Mouse (Mus musculus) spleen, postnatal 36 days (tissue): ENCODE results near the gene Macrod2.

ENCODE experiments used
- DNase-seq, 2 experiments: peaks; one replicate each; pipeline ENCODE4 v3.0.0; 2022; ENCODE audit warnings: low spot score in 2 of 2, mixed read lengths in 1 of 2

Macrod2 gene

GRCm38 (mm10) chr2:140395179-140395578 lies at the start of gene Macrod2:
Gene Macrod2 (plus strand): TSS chr2:140395309.
- DNase-seq = peak; percentile 83 to 87

DNA sequence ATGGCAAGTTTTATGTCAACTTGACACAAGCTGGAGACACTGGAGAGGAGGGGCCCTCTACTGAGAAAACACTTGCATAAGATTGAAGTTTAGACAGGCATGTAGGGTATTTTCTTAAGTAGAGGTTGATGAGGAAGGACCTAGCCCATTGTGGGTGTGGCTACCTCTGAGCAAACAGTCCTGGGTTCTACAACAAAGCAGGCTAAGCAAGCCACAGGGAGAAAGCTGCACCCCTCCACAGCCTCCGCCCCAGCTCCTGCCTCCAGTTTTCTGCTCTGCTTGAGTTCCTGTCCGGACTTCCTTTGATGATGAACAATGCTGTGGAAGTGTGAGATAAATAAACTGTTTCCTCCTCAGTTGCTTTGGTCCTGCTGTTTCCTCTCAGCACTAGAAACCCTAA lies 35.2 kb upstream of the Macrod2 start:
- no peak for DNase-seq

DNA sequence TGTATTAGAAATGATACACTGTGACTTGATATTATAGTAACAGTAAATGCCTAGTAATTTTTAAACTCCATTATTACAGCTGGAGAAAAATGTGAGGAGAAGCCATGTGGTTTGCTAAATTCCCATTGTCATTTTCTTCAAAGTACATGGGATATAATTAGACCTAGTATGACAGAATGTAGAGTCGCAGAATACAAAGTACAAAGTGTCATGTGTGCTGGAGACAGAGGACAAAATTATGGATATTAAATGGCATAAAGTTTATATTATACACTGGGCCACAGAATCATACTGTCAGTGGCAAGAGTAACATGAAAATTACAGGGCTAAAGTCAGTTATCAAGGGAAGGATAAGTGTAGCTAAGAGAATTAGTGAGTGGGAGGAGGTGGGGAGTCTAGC lies 30.3 kb upstream of the Macrod2 start:
- no peak for DNase-seq

DNA sequence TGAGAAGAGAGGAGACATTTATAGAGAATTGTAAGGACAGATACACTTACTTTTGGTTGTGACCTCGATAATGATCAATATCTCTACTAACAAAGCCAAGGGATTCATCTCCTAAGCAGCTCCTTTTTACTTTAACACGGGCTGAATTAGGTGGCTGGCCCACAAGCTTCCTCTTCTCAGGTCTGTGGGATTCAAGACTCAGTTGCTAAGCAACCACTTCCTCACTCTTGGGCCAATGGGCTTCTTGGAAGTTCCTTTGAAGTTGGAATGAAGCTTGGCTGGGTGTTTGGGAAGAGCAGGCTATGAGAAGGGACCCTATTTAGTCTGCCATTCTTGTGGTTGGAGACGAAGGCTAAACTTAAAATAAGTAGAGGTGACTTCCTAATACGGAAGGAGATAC lies 5.6 kb upstream of the Macrod2 start, which contains the start of gene Sel1l2:
Sel1l2 (minus strand) TSS at position 182 of the 400 bp plus-strand sequence.
- DNase-seq = no peak

DNA sequence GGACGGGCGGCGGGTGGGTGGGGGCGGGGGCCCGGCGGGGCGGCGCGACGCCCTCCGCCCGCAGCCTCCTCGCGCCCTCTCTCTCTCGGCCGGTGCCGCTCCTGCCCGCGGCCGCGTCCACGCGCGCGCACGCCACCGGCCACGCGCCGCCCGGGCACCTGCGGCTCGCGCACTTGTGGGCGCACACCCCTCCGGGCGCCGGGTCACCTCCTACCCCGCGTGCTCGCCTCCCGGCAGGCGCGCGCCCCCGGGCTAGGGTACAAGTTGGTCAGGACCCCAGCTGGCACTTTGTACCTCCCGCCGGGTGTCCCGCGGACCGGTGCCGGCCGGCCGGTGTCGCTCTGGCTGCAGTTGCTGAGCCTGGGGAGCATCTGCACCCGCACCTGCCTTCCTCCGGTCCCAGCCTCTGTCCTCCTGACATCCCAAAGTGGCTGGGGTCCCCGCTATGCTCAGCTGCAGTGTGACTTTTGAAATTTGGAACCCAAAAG lies 679 bp downstream of the Macrod2 start:
- no peak for DNase-seq

DNA sequence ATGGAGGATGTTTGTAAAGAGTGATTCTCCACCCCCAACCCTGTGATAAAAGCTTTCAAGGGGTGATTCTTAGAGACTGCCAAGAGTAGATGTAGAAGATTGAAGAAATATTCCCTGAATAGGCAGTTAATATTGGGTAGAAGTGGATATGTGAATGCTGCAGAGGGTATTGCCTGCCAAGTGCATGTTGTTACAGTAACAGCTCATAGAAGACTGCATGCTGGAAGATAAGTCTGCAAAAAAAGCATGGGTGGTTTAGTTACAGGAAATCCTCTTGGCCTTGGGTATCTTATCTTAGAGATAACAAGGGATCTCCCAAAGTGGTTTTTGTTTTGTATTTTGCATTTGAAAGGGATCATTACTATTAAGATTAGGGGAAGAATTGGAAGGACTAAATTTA lies 30.7 kb downstream of the Macrod2 start:
- DNase-seq = no peak

- no peak for DNase-seq
These were observed 32.2 kb downstream of the Macrod2 start for GRCm38 (mm10) chr2:140427283-140427682.

GRCm38 (mm10) chr2:140439081-140439480 lies 44.0 kb downstream of the Macrod2 start:
- DNase-seq = no peak

- no peak for DNase-seq
These were observed 53.5 kb downstream of the Macrod2 start for GRCm38 (mm10) chr2:140448636-140449035.

DNA sequence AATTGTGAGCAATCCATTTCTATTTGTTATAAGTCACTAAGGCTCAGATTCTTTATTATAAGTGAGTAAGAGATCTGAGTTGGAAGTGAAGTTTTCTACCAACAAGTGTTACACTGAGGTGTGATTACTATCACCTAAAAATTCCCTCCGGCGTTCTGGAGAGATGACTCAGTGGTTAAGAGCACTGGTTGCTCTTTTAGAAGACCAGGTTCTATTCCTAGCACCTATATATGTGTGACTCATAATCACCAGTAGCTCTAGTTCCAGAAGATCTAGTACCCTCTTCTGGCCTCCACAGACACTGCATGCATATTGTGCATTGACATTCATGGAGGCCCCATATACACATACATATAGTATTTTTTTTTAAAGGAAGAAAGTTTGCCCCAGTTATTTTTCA lies 80.7 kb downstream of the Macrod2 start:
- no peak for DNase-seq

GRCm38 (mm10) chr2:140476891-140477290 lies 81.8 kb downstream of the Macrod2 start:
- DNase-seq = no peak

GRCm38 (mm10) chr2:140482604-140483003 lies 87.5 kb downstream of the Macrod2 start:
- no peak for DNase-seq

GRCm38 (mm10) chr2:140497688-140498087 lies 102.6 kb downstream of the Macrod2 start:
- no peak for DNase-seq

GRCm38 (mm10) chr2:140500951-140501350 lies 105.8 kb downstream of the Macrod2 start:
- no peak for DNase-seq

GRCm38 (mm10) chr2:140521472-140521871 lies 126.4 kb downstream of the Macrod2 start:
- no peak for DNase-seq

DNA sequence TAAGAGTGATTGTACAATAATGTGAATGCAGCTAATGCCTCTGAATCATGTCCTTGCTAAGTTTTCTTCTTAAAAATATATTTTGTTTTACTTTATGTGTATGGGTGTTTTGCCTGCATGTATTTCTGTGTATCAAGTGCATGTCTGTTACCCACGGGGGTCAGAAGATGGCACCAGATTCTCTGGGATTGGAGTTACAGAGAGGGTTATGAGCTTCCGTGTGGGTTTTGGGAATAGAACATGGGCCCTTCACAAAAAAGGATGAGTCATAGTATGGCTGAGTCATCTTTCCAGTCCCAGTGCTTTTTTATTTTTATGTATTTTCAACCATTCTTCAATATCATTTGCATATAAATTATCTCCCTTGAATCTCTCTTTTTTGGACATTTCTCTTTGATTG lies 135.1 kb downstream of the Macrod2 start:
- DNase-seq = no peak

DNA sequence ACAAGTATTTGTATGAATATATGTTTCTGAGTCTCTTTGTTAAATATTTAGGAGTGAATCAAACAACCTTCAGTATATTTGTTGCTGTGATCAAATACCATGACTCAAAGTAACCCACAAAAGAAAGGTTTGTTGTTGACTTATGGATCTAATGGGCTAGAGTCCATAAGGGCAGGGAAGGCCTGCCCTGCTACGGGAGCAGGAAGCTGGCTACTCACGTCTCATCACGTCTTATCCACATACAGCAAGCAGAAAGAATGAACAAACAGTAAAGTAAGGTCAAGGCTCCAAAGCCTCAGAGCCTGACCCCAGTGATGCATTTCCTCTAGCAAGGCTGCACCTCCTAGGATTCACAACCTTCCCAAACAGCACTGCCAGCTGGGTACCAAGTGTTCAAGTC lies 136.9 kb downstream of the Macrod2 start:
- DNase-seq = no peak

- no peak for DNase-seq
These were observed 137.9 kb downstream of the Macrod2 start for GRCm38 (mm10) chr2:140532859-140533519.

DNA sequence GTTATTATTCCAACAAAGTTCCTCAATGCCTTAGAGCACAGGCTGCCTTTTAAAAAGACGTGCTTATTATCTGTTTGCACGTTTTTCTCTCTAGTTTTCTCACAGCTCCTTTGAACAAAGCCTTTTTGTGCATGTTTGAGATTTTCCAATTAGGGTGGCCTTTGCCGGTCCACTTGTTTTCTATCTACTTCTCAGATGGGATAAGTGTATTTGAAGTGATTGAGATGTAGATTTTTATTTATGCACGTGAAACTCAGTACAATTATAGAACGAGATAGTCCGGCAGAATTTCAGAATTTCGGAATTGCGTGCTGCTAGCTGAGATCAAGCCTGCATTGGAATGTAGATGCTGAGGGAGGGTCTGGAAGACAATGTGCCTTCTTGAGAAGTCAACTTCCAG lies 138.5 kb downstream of the Macrod2 start:
- DNase-seq = no peak

DNA sequence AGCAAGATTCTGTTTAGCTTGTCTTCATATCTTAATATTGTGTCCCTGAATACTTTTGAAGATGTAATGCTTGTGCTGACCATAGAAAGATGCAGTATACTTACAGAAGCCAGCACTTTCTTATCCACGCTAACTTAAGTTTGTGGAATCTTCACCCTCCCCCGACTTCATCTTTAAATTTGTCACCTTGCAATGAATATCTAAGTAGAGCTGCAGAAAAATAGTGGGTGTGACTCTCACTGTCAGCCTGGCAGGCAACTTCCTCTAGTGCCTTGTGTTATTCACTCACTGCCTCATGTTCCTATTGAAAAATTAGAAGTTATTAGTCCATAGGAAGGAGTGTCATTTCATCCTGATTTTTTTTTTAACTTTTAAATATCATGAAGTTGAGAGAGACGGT lies 139.5 kb downstream of the Macrod2 start:
- DNase-seq = no peak

DNA sequence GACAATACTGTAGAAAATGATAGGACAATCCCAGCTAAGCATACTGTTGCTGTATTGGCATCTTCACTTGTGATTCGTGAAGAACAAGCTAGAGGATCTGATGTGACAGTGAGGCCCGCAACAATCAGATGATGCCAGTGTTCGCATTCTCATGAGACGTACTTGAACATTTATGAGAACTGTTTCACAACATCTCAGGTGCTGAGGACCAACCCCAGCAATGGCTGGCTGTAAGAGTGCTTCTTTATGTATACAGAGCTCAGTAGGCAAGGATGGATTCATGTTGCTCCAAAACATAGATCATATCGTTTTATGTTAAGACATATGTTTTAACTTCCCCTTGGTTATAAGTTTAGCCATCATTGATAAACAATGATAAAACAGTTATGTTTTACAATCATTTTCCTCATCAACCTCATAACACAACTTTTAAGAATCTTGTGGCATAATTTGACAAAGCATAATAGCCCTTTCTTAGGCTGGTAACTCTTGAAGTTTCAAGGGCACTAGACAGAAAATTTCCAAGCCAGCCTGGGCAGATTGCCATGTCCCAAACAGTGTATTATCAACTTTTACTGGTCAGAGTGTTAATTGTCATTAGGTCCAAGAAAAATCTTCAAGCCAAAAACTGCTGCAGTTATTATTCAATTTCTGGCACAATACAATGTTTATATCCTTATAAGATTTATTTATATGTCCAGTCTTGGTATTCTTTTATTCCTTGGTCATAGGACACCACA lies 140.9 kb downstream of the Macrod2 start:
- no peak for DNase-seq

- no peak for DNase-seq
These were observed 154.2 kb downstream of the Macrod2 start for GRCm38 (mm10) chr2:140549286-140549685.

DNA sequence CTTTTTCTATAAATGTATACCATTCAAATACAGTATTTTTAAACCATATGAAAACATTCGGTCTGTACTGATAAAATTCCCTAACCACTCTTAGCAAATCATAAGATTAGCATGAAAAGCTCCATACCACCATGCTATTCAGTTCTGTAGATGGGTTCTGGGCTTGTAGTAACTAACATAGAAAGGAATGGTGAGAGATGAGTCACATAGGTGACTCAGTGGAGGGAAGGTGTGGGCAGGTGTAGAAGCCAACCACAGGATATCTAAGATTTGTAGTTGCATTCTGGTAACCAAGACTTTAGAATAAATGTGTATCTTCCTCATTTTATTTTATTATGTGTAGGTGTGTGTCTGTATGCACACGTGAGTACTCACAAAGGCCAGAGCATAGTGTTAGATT lies 166.3 kb downstream of the Macrod2 start:
- DNase-seq = no peak
